Mouse (Mus musculus) neural tube, embryonic 12.5 days (tissue): ENCODE measurements around the gene Klra6. TPM values are rescaled to one million over a fixed set of nuclear protein-coding genes. Genes with fewer than 3 reads are reported as not detected.
"Not testable (repeated sequence)": the region's sequence is repeated elsewhere in the genome, so short reads cannot be mapped to it uniquely, and the experiment has no call there.

Experiments
- ATAC-seq: fragments of 200-750 bp; cut with Nextera tagmentation; 2 replicates; pipeline ENCODE4 v1.8.0; 2017; ENCODE audit warnings: low read depth, mild to moderate bottlenecking, moderate TSS enrichment, moderate library complexity; ENCODE audit not compliant: low FRiP score
- H3K27ac ChIP-seq: fragments of 300-500 bp; sonication (generic); 2 replicates; pipeline ENCODE4 v1.5.1; 2016
- H3K27me3 ChIP-seq: fragments of 300-500 bp; sonication (generic); replicated peaks from 2 replicates; pipeline ENCODE4 v1.6.1; 2016; ENCODE audit warnings: mild to moderate bottlenecking
- H3K36me3 ChIP-seq: fragments of 300-500 bp; sonication (generic); 2 replicates; pipeline ENCODE4 v1.6.1; 2016; ENCODE audit warnings: mild to moderate bottlenecking
- H3K4me1 ChIP-seq: fragments of 300-500 bp; sonication (generic); 2 replicates; pipeline ENCODE4 v1.6.1; 2016
- H3K4me2 ChIP-seq: fragments of 300-500 bp; sonication (generic); replicated peaks from 2 replicates; pipeline ENCODE4 v1.6.1; 2016; ENCODE audit warnings: mild to moderate bottlenecking
- H3K4me3 ChIP-seq: fragments of 300-500 bp; sonication (generic); 2 replicates; pipeline ENCODE4 v1.5.1; 2016
- H3K9ac ChIP-seq: fragments of 300-500 bp; sonication (generic); 2 replicates; pipeline ENCODE4 v1.6.1; 2016; ENCODE audit warnings: mild to moderate bottlenecking
- H3K9me3 ChIP-seq: fragments of 300-500 bp; sonication (generic); 2 replicates; pipeline ENCODE4 v1.6.1; 2016; ENCODE audit warnings: mild to moderate bottlenecking
- WGBS: fragments of 180-500 bp; shearing (Covaris S2); methylation state at CpG from one replicate; pipeline ENCODE4 v1.1.7; 2016; 5-methylcytosine and 5-hydroxymethylcytosine counted together
- polyA plus RNA-seq: library from polyadenylated mRNA; unstranded; fragments of >200 nt; fragmentation: Nextera tagmentation; extraction: Ambion mirVana; gene quantifications from 2 replicates; pipeline ENCODE4 v1.2.1, GENCODE M21; 2016

The Klra6 gene
- polyA plus RNA-seq, result not detected in 2 replicates

DNA sequence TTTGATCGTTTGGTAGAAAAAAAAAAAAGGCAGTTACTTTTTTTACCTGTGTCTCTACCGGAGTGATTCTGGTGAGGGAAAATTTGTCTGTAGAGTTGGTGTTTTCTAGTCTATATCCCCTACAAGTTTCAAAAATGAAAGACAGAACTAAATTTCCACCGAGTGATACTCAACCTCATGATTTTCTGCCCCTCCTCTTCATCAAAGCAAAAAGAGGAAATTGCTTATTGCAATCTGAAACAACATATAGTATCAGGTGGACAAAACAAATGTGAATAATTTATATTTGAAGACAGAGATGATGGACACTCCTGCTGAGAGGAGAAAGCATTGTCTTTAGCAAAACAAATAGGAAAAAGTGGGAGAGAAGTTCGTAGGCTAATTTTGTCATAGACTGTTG, at the start of gene Klra6:
TSS of gene Klra6 (minus strand) at position 101 of the 400 bp plus-strand sequence.
- Histone ChIP-seq H3K36me3 (no peaks in the 10 kb centered on the region), H3K9ac (no peak within 1 kb of the TSS), H3K9me3 (0 out of 2 replicates have a peak, but pooled peaks cover 10% of the 10 kb centered on the region), H3K27ac (no peak within 1 kb of the TSS), H3K4me3 (no peak within 1 kb of the TSS), H3K4me2 (no peak within 1 kb of the TSS), H3K27me3 (no peaks in the 10 kb centered on the region), H3K4me1 (no peaks in the 10 kb centered on the region)
- 76% methylated on average over 4 of the region's 4 CpGs for WGBS
- no peak for ATAC-seq

DNA sequence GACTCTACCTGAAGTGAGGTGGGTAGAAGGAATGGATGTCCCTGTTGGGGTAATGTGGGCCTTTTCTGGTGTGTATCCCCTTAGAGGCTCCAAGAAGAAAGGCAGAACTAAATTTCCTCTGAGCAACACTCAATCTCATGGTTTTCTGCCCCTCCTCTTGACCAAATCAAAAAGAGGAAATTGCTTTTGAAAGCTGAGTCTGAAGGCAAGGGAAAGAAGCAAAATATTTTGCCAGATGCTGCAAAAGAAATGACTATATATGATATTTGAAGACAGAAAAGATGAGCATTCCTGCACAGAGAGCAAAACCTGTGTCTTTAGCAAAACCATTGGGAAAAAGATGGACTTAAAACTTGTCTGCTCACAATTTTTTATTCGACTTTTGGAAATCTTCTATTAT, 40.4 kb upstream of the Klra6 start, which contains the start of gene Klra4:
TSS of gene Klra4 (minus strand) at position 101 of the 400 bp plus-strand sequence.
- ATAC-seq, H3K36me3 ChIP-seq, H3K27me3 ChIP-seq, H3K9ac ChIP-seq, H3K4me2 ChIP-seq, H3K27ac ChIP-seq, H3K4me3 ChIP-seq, H3K4me1 ChIP-seq: not testable (repeated sequence)
- 69% methylated on average over 1 of the region's 1 CpGs for WGBS
- H3K9me3 ChIP-seq, result 0 out of 2 replicates have a peak, but pooled peaks cover 11% of the 10 kb centered on the region

DNA sequence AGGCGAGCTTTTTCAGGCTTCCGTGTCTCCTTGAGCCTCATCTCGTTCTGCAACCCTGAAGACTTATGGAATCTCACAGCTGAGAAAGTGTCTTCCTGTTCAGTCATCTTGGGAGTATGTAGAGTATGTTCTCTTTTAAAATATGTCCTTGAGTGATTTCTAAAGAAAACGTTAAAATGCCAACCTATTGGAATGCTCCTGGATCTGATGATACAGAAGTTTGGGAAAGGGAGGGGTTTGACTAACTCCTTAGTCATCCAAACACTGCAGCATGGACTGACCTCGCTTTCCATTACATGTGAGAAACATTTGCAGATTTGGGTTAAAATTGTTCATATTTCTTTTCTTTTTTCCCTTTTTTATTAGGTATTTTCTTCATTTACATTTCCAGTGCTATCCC, 38.4 kb upstream of the Klra6 start:
- WGBS, result 83% methylated on average over 5 of the region's 5 CpGs
- no peak overlapping the region for H3K4me2 ChIP-seq
- H3K27ac ChIP-seq, result no peak overlapping the region
- H3K4me1 ChIP-seq, result no peaks in the 10 kb centered on the region
- no peak overlapping the region for H3K9ac ChIP-seq
- H3K36me3 ChIP-seq, result no peaks in the 10 kb centered on the region
- ATAC-seq, result no peak
- no peaks in the 10 kb centered on the region for H3K9me3 ChIP-seq
- no peak overlapping the region for H3K4me3 ChIP-seq
- H3K27me3 ChIP-seq, result no peaks in the 10 kb centered on the region

DNA sequence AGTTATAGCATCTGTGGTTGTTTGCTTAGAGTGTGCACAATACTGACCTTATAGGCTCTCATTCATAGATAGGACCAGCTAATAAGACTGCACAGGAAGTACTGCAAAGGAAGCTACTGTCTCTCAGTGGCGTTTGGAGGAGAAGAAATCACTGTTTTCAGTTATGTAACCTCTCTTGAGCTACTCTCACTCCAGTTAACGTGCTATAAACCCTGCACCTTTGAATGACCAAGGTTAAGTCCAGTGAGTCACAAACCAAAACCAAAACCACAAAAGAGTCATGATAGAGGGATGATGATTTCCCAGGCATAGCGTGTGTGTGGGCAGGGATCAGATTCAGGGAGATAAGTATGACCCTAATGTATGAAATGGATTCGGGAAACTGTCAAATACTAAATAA, 8.4 kb upstream of the Klra6 start:
- H3K27ac ChIP-seq, H3K9me3 ChIP-seq, H3K27me3 ChIP-seq, H3K4me1 ChIP-seq, H3K4me2 ChIP-seq, H3K4me3 ChIP-seq, H3K36me3 ChIP-seq, ATAC-seq, H3K9ac ChIP-seq: not testable (repeated sequence)
- 62% methylated on average over 4 of the region's 4 CpGs for WGBS

DNA sequence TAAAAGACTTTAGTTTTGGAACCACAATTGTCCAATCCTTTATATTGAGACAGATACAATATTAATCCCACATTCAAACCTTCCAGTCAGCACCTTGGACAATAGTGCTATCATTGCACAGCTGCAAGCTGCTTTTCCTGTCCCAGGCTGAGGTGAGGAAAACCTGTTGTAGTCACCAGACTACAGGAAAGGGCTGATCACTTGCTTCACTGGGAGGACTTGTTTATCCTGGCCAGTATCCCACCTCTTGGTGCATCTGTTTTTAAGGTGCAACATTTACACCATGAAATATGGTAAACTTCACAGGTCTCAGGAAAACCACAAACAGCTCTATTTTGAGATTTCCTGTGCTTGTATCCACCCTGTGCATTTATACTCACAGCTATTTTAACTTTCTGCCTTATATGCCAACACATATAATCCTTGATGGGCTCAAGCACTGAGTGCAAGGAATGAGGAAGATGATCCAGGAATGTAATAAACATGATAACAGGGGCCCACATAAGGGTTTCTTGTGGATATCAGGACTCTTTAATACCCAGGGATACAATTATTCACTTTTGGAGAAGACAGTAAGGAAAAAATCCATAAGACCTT, 4.8 kb upstream of the Klra6 start:
- not testable (repeated sequence) for H3K4me2 ChIP-seq, H3K27me3 ChIP-seq, H3K4me3 ChIP-seq, H3K4me1 ChIP-seq, H3K36me3 ChIP-seq, ATAC-seq, H3K27ac ChIP-seq, H3K9me3 ChIP-seq, H3K9ac ChIP-seq

Other genes with a start within 250 kb of the Klra6 start
- gene Gm156, start 242.7 kb downstream of the Klra6 start, polyA plus RNA-seq, result not detected in 2 replicates
- not detected in 2 replicates for gene Gm17631, start 164.3 kb downstream of the Klra6 start, polyA plus RNA-seq
- gene Klra17, start 150.3 kb downstream of the Klra6 start, polyA plus RNA-seq, result not detected in 2 replicates
- not detected in 2 replicates for gene Klra5, start 109.3 kb downstream of the Klra6 start, polyA plus RNA-seq
- not detected in 2 replicates for gene Klra4, start 40.3 kb upstream of the Klra6 start, polyA plus RNA-seq
- gene Klra8, start 102.9 kb upstream of the Klra6 start, polyA plus RNA-seq, result not detected in 2 replicates
- not detected in 2 replicates for gene Klra9, start 166.2 kb upstream of the Klra6 start, polyA plus RNA-seq
- gene Klra7, start 206.4 kb upstream of the Klra6 start, polyA plus RNA-seq, result not detected in 2 replicates